Mouse (Mus musculus) myocyte (in vitro differentiated cells): ENCODE measurements around the gene Syde2.

Source experiments
- CEBPB ChIP-seq: IDR thresholded peaks from 2 replicates; pipeline ENCODE4 v1.6.1; 2011; ENCODE audit warnings: mild to moderate bottlenecking, moderate library complexity; ENCODE audit not compliant: poor library complexity, insufficient read depth, severe bottlenecking
- E2F4 ChIP-seq: IDR thresholded peaks from one replicate; pipeline ENCODE4 v1.6.1; 2011; ENCODE audit warnings: mild to moderate bottlenecking, control low read depth, moderate library complexity; ENCODE audit not compliant: insufficient read depth
- MAX ChIP-seq: IDR thresholded peaks from one replicate; pipeline ENCODE4 v1.6.1; 2011; ENCODE audit warnings: low read depth, mild to moderate bottlenecking, control low read depth
- MYOD1 ChIP-seq, 3 experiments: IDR thresholded peaks; one replicate each; pipeline ENCODE4 v1.6.1; 2011; ENCODE audit warnings: control low read depth in 2 of 3, low read depth in 2 of 3, mild to moderate bottlenecking in 2 of 3, moderate library complexity in 1 of 3; ENCODE audit not compliant: insufficient read length in 2 of 3, control insufficient read depth in 1 of 3
- MYOG ChIP-seq, 3 experiments: IDR thresholded peaks; one replicate each; pipeline ENCODE4 v1.6.1; 2011; ENCODE audit warnings: control low read depth in 2 of 3, low read depth in 2 of 3, mild to moderate bottlenecking in 2 of 3; ENCODE audit not compliant: insufficient read length in 2 of 3, control insufficient read depth in 1 of 3, insufficient read depth in 1 of 3
- POLR2A ChIP-seq: IDR thresholded peaks from one replicate; pipeline ENCODE4 v1.6.1; 2011; ENCODE audit warnings: low read depth, mild to moderate bottlenecking, control low read depth, moderate library complexity; ENCODE audit not compliant: insufficient read length
- POLR2AphosphoS2 ChIP-seq: IDR thresholded peaks from one replicate; pipeline ENCODE4 v1.6.1; 2011; ENCODE audit warnings: low read depth, control low read depth; ENCODE audit not compliant: insufficient read length
- TCF12 ChIP-seq: IDR thresholded peaks from one replicate; pipeline ENCODE4 v1.6.1; 2011; ENCODE audit warnings: mild to moderate bottlenecking, control low read depth; ENCODE audit not compliant: poor library complexity, insufficient read depth, severe bottlenecking
- USF1 ChIP-seq: IDR thresholded peaks from one replicate; pipeline ENCODE4 v1.6.1; 2011; ENCODE audit warnings: low read depth, mild to moderate bottlenecking, control low read depth, moderate library complexity

DNA sequence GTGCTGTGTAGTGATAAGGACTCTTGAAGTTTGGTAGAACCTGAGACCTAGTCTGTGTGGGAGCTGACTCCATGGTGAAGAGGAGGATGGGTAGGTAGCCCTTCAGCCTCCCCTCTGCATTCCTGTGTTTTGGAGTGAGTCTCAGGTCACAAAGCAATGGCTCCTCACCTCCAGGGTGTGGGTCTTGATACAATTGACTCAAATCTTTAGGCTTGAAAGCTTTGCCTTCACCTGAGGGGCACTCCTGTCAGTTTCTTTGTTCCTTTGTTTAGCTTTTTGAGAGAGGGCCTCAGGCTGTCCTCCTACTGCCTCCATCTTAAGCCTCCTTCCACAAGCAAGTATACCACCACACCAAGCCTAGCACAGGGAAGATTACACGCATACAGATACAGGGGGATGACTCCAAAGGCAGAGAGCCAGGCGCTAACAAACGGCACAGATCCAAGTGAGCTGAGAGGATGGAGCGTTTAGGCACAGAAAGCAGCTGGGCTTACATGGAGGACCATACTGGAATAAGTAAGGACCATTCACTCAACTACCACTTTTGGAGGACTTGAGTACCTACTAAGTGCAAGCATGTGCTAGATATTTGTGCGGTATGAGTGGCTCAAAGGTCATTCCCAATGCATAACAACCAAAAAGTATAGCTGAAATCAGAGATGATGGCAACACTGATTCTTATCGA lies 1.2 kb upstream of the Syde2 start:
- no peak for TF ChIP-seq POLR2A
- TF ChIP-seq TCF12 = no peak
- TF ChIP-seq USF1 = no peak
- TF ChIP-seq MAX = no peak
- no peak for TF ChIP-seq CEBPB
- TF ChIP-seq E2F4 = no peak
- TF ChIP-seq MYOG (IDR thresholded peaks at IDR 0.05; ENCODE audit: control insufficient read depth in 1 of 3, insufficient read depth in 1 of 3, insufficient read length in 2 of 3, low read depth in 2 of 3) = no peak
- no peak for TF ChIP-seq POLR2AphosphoS2
- no peak for TF ChIP-seq MYOD1 (IDR thresholded peaks at IDR 0.05; ENCODE audit: control insufficient read depth in 1 of 3, insufficient read length in 2 of 3, low read depth in 2 of 3)
